Mouse (Mus musculus): Measurements from ENCODE around the gene Dynlrb2. TPM values are rescaled to one million over a fixed set of nuclear protein-coding genes. Genes with fewer than 3 reads are reported as not detected.

Dynlrb2 gene
- polyA plus RNA-seq (2017; shearing (Covaris generic)) = not detected

DNA sequence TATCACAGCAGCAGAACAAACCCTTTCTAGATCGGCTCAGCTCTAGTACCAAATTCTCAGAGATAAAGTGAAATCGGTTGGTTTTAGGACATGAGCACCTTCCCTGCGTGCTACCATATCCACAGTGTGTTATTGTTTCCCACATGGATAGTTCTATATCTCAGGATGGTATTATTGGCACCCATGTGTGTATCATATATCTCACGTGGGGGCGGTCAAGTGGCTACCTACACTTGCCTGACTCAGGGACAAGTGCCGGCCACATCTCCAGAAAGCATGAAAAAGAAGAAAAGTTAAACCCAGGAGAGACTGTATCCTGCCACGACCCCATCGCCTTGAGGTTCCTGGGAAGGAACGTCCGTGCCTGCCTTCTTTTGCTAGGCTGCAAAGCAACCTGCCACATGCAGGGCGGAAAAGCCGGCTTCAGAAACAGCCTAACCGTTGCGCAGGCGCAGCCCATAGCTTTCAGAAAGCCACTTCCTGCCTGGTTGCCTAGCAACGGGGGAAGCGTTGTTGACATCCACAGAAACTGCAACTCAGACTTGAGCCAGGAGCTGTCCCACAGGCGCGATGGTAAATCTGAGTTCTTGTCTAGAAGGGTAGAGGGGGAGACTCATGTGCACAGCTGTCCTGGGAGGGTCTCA lies at the start of gene Dynlrb2:
Gene Dynlrb2, plus strand, starts transcription at position 498 of the 644 bp plus-strand sequence.

Other genes with a start within 250 kb of the Dynlrb2 start
- 9.9 TPM for gene Cdyl2, start 228.0 kb downstream of the Dynlrb2 start, polyA plus RNA-seq (2017; shearing (Covaris generic))